Mouse (Mus musculus) liver, embryonic 14.5 days (tissue): ENCODE data around the gene Brms1. TPM values are rescaled to one million over a fixed set of nuclear protein-coding genes. Genes with fewer than 3 reads are reported as not detected.
A peak's percentile ranks its signal among the peaks of the same experiment; 100 is the strongest.

Source experiments
- ATAC-seq: fragments of 200-750 bp; cut with Nextera tagmentation; 2 replicates; pipeline ENCODE4 v1.8.0; 2017; ENCODE audit warnings: moderate number of reproducible peaks, mild to moderate bottlenecking, moderate library complexity; ENCODE audit not compliant: insufficient read depth
- DNase-seq, 3 experiments: peaks; one replicate each; pipeline ENCODE4 v3.0.0-alpha.2; 2012 to 2013; ENCODE audit warnings: low read depth in 3 of 3, low spot score in 3 of 3
- H3K27ac ChIP-seq: fragments of 300-500 bp; sonication (generic); 2 replicates; pipeline ENCODE4 v1.5.1; 2014; ENCODE audit warnings: moderate library complexity, mild to moderate bottlenecking, control low read depth, inconsistent platforms
- H3K27me3 ChIP-seq: fragments of 300-500 bp; sonication (generic); 2 replicates; pipeline ENCODE4 v1.6.1; 2014; ENCODE audit warnings: mild to moderate bottlenecking, low read length, moderate library complexity; ENCODE audit not compliant: control insufficient read depth, insufficient read depth
- H3K36me3 ChIP-seq: fragments of 300-500 bp; sonication (generic); replicated peaks from 2 replicates; pipeline ENCODE4 v1.6.1; 2014; ENCODE audit warnings: low read depth; ENCODE audit not compliant: control insufficient read depth, insufficient read depth
- H3K4me1 ChIP-seq, 2 experiments: fragments of 200-500 bp in 1 of 2; fragments of 300-500 bp in 1 of 2; sonication (generic) in 1 of 2; replicated peaks; 2 replicates each; pipeline ENCODE4 v1.6.1; 2012 to 2014; ENCODE audit warnings: antibody characterized with exemption in 1 of 2, inconsistent platforms in 1 of 2, low read length in 1 of 2; ENCODE audit not compliant: control insufficient read depth in 2 of 2, insufficient read depth in 2 of 2
- H3K4me2 ChIP-seq: fragments of 300-500 bp; sonication (generic); 2 replicates; pipeline ENCODE4 v1.6.1; 2014; ENCODE audit warnings: low read depth, mild to moderate bottlenecking, control low read depth, moderate library complexity
- H3K4me3 ChIP-seq, 2 experiments: fragments of 200-500 bp in 1 of 2; fragments of 300-500 bp in 1 of 2; sonication (generic) in 1 of 2; 2 replicates each; pipeline ENCODE4 v1.5.1; 2012 to 2014; ENCODE audit warnings: low read depth in 2 of 2, low read length in 2 of 2, mild to moderate bottlenecking in 2 of 2, control low read depth in 1 of 2, inconsistent platforms in 1 of 2, moderate library complexity in 1 of 2; ENCODE audit not compliant: insufficient read depth in 1 of 2
- H3K9ac ChIP-seq: fragments of 300-500 bp; sonication (generic); replicated peaks from 2 replicates; pipeline ENCODE4 v1.6.1; 2014; ENCODE audit warnings: mild to moderate bottlenecking, control low read depth, moderate library complexity
- H3K9me3 ChIP-seq: fragments of 300-500 bp; sonication (generic); 2 replicates; pipeline ENCODE4 v1.6.1; 2016; ENCODE audit warnings: low read length, mixed read lengths; ENCODE audit not compliant: control insufficient read depth
- CTCF ChIP-seq: IDR thresholded peaks from 2 replicates; pipeline ENCODE4 v1.5.1; 2016; ENCODE audit warnings: antibody characterized with exemption, low read depth, control low read depth
- EP300 ChIP-seq: IDR thresholded peaks from 2 replicates; pipeline ENCODE4 v1.6.1; 2016; ENCODE audit warnings: antibody characterized with exemption, low read depth
- WGBS: fragments of 180-500 bp; shearing (Covaris S2); extraction: QIAGEN DNeasy Blood & Tissue Kit; methylation state at CpG from one replicate; pipeline ENCODE4 v1.1.7; 2014; ENCODE audit not compliant: insufficient replicate concordance; 5-methylcytosine and 5-hydroxymethylcytosine counted together
- polyA plus RNA-seq, 2 experiments: library from polyadenylated mRNA; depleted of rRNA in 1 of 2; stranded (reverse) in 1 of 2; unstranded in 1 of 2; fragments of >200 nt; fragmentation: Nextera tagmentation in 1 of 2; extraction: Ambion mirVana in 1 of 2; gene quantifications; 2 replicates each; pipeline versions ENCODE4 v1.2.1 to v1.2.3; 2012 to 2014

Brms1 gene
- polyA plus RNA-seq, 2 experiments, result 19.9 to 26.4 TPM

DNA sequence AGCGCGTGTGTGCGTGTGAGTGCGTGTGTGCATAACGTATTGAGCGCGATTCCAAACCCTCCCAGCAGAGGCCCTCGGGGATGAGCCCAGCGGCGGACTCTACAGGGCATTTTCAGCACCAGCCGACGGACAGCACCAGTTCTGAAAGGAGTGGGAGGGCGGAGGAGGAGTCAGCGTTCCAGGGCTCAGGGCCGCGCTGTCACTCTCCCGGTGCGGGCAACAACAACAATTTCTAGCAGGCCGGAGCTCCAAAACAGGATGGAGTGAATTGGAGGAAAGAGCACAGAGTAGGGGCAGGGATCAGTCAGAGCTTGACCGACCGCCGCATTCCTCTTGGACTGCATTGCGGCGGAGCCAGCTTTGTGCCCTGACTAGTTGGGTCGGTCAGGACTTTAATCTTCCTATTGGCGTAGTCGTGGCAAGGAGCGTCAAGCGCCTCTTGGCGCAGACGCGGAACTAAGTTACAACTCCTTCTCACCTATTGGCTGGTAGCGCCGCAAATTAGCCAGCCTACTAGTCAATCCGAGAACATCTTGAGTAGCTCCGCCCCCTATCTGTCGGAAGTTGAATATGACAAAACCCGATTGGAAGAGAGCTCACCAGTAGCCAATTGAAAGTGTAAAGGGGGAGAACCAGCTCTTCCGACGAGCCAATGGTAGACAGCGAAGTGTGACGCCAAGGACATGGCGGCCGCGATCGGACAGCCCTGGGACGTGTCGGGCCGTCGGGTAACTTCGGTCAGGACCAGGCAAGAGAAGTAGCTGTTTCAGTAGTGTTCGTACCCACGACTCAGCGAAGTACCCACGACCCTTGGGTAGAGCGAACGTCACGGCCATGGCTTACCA is 47.0 kb downstream of the Brms1 start, which contains the start of gene Yif1a:
Gene Yif1a (plus strand): TSS at position 655 of the 845 bp plus-strand sequence.
- peak within 1 kb of the TSS; percentile 73 for H3K4me2 ChIP-seq
- peaks cover 10% of the 10 kb centered on the region in 2 experiments for H3K4me1 ChIP-seq
- peak within 1 kb of the TSS; percentile 79 to 97 for H3K4me3 ChIP-seq
- no peaks in the 10 kb centered on the region for H3K9me3 ChIP-seq
- TF ChIP-seq CTCF (peak; percentile 78), EP300 (no peak)
- H3K27me3 ChIP-seq, result peaks cover 34% of the 10 kb centered on the region
- H3K27ac ChIP-seq, result peak within 1 kb of the TSS; percentile 77
- peak; percentile 98 for DNase-seq
- ATAC-seq, result peak; percentile 90
- no peaks in the 10 kb centered on the region for H3K36me3 ChIP-seq
- under 1% methylated on average over 58 of the region's 58 CpGs for WGBS
- peak within 1 kb of the TSS; percentile 76 for H3K9ac ChIP-seq

DNA sequence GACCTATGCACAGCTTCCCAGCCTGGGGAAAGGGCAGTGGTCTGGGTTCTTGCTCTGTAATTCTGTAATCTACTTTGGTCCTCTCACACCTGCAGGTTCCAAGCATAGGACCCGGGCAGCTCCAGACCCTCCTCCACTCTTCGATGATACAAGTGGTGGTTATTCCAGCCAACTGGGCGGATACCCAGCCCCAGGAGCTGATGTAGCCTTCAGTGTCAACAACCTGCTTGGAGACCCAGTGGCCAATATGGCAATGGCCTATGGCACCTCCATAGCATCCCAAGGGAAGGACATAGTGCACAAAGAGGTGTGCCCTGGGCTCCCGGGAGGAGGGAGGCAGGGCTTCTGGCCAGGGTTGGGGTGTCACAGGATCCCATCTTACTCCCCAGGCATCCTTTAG is 48.2 kb downstream of the Brms1 start:
- H3K27ac ChIP-seq, result no peak overlapping the region
- TF ChIP-seq EP300 (no peak), CTCF (no peak)
- peak overlapping the region; percentile 79 to 97; a peak in 3 of 4 replicates for H3K4me3 ChIP-seq
- DNase-seq (no peak), ATAC-seq (no peak)
- peaks cover 10 to 12% of the 10 kb centered on the region in 2 experiments for H3K4me1 ChIP-seq
- H3K4me2 ChIP-seq, result peak overlapping the region; percentile 73
- H3K27me3 ChIP-seq, result peaks cover 22% of the 10 kb centered on the region
- H3K36me3 ChIP-seq, result no peaks in the 10 kb centered on the region
- H3K9me3 ChIP-seq, result no peaks in the 10 kb centered on the region
- 77% methylated on average over 4 of the region's 4 CpGs for WGBS
- H3K9ac ChIP-seq, result no peak overlapping the region

DNA sequence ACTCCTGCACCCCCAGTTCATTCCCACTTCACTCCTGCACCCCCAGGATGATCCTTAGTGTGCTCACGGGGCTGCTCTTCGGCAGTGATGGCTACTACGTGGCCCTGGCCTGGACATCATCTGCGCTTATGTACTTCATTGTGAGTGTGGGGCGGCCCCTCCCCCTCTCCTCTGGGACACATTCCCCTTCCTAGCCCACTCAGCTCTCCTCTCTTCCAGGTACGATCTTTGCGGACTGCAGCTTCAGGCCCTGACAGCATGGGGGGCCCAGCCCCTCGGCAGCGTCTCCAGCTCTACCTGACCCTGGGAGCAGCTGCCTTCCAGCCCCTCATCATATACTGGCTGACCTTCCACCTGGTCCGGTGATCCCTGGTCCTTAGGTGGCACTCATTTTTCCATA is 50.9 kb downstream of the Brms1 start:
- no peak for TF ChIP-seq EP300
- no peak for TF ChIP-seq CTCF
- no peak for ATAC-seq
- no peak for DNase-seq

GRCm38 (mm10) chr19:5093481-5094242 is 52.5 kb downstream of the Brms1 start:
- Histone ChIP-seq H3K4me1 (peaks cover 7 to 17% of the 10 kb centered on the region in 2 experiments), H3K27me3 (no peaks in the 10 kb centered on the region; the same call in none of the 2 replicates), H3K9me3 (no peaks in the 10 kb centered on the region), H3K4me2 (no peak overlapping the region), H3K4me3 (no peak overlapping the region), H3K9ac (no peak overlapping the region), H3K27ac (no peak overlapping the region), H3K36me3 (no peaks in the 10 kb centered on the region)
- TF ChIP-seq EP300, result no peak
- no peak for TF ChIP-seq CTCF
- no peak for ATAC-seq
- WGBS, result 63% methylated on average over 12 of the region's 12 CpGs
- no peak for DNase-seq

More for the DNA sequence above, 50.9 kb downstream of the Brms1 start:
- H3K4me3 ChIP-seq, result no peak overlapping the region
- no peaks in the 10 kb centered on the region; the same call in 1 of the 2 replicates for H3K27me3 ChIP-seq
- 90% methylated on average over 10 of the region's 10 CpGs for whole genome bisulfite sequencing
- H3K9ac ChIP-seq, result no peak overlapping the region
- no peaks in the 10 kb centered on the region for H3K9me3 ChIP-seq
- no peaks in the 10 kb centered on the region for H3K36me3 ChIP-seq
- H3K27ac ChIP-seq, result no peak overlapping the region
- H3K4me2 ChIP-seq, result no peak overlapping the region
- peaks cover 10 to 19% of the 10 kb centered on the region in 2 experiments for H3K4me1 ChIP-seq

GRCm38 (mm10) chr19:5094243-5094632 is 53.1 kb downstream of the Brms1 start:
- TF ChIP-seq CTCF, result peak; percentile 94
- TF ChIP-seq EP300, result no peak
- peak; percentile 69 for ATAC-seq
- DNase-seq, result peak; percentile 68 to 72 (median 69)
- Histone ChIP-seq H3K36me3 (no peaks in the 10 kb centered on the region), H3K9me3 (no peaks in the 10 kb centered on the region), H3K9ac (no peak overlapping the region), H3K4me3 (no peak overlapping the region), H3K4me1 (peaks cover 4 to 13% of the 10 kb centered on the region in 2 experiments), H3K4me2 (no peak overlapping the region), H3K27ac (no peak overlapping the region), H3K27me3 (no peaks in the 10 kb centered on the region; the same call in none of the 2 replicates)
- WGBS, result under 1% methylated on average over 21 of the region's 21 CpGs
